Mouse (Mus musculus) myocyte (in vitro differentiated cells): ENCODE data around the gene Ppm1k.

Source experiments
- E2F4 ChIP-seq: IDR thresholded peaks from one replicate; pipeline ENCODE4 v1.6.1; 2011; ENCODE audit warnings: mild to moderate bottlenecking, control low read depth, moderate library complexity; ENCODE audit not compliant: insufficient read depth
- MAX ChIP-seq: IDR thresholded peaks from one replicate; pipeline ENCODE4 v1.6.1; 2011; ENCODE audit warnings: low read depth, mild to moderate bottlenecking, control low read depth
- MYOD1 ChIP-seq, 3 experiments: IDR thresholded peaks; one replicate each; pipeline ENCODE4 v1.6.1; 2011; ENCODE audit warnings: control low read depth in 2 of 3, low read depth in 2 of 3, mild to moderate bottlenecking in 2 of 3, moderate library complexity in 1 of 3; ENCODE audit not compliant: insufficient read length in 2 of 3, control insufficient read depth in 1 of 3
- MYOG ChIP-seq, 3 experiments: IDR thresholded peaks; one replicate each; pipeline ENCODE4 v1.6.1; 2011; ENCODE audit warnings: control low read depth in 2 of 3, low read depth in 2 of 3, mild to moderate bottlenecking in 2 of 3; ENCODE audit not compliant: insufficient read length in 2 of 3, control insufficient read depth in 1 of 3, insufficient read depth in 1 of 3
- POLR2A ChIP-seq: IDR thresholded peaks from one replicate; pipeline ENCODE4 v1.6.1; 2011; ENCODE audit warnings: low read depth, mild to moderate bottlenecking, control low read depth, moderate library complexity; ENCODE audit not compliant: insufficient read length
- SRF ChIP-seq: IDR thresholded peaks from one replicate; pipeline ENCODE4 v1.6.1; 2011; ENCODE audit warnings: low read depth; ENCODE audit not compliant: control insufficient read depth, insufficient read length
- TCF12 ChIP-seq: IDR thresholded peaks from one replicate; pipeline ENCODE4 v1.6.1; 2011; ENCODE audit warnings: mild to moderate bottlenecking, control low read depth; ENCODE audit not compliant: poor library complexity, insufficient read depth, severe bottlenecking
- USF1 ChIP-seq: IDR thresholded peaks from one replicate; pipeline ENCODE4 v1.6.1; 2011; ENCODE audit warnings: low read depth, mild to moderate bottlenecking, control low read depth, moderate library complexity

GRCm38 (mm10) chr6:57535386-57535936 is at the start of gene Ppm1k:
- TF ChIP-seq MYOG (IDR thresholded peaks at IDR 0.05; ENCODE audit: control insufficient read depth in 1 of 3, insufficient read depth in 1 of 3, insufficient read length in 2 of 3, low read depth in 2 of 3), result no peak
- peak; percentile 47 for TF ChIP-seq POLR2A
- no peak for TF ChIP-seq MYOD1 (IDR thresholded peaks at IDR 0.05; ENCODE audit: control insufficient read depth in 1 of 3, insufficient read length in 2 of 3, low read depth in 2 of 3)
- no peak for TF ChIP-seq USF1
- TF ChIP-seq SRF, result peak; percentile 49
- TF ChIP-seq E2F4, result no peak
- no peak for TF ChIP-seq MAX
- no peak for TF ChIP-seq TCF12
